ENCODE assay signal across 8 mouse cellular contexts in the genomic region with DNA sequence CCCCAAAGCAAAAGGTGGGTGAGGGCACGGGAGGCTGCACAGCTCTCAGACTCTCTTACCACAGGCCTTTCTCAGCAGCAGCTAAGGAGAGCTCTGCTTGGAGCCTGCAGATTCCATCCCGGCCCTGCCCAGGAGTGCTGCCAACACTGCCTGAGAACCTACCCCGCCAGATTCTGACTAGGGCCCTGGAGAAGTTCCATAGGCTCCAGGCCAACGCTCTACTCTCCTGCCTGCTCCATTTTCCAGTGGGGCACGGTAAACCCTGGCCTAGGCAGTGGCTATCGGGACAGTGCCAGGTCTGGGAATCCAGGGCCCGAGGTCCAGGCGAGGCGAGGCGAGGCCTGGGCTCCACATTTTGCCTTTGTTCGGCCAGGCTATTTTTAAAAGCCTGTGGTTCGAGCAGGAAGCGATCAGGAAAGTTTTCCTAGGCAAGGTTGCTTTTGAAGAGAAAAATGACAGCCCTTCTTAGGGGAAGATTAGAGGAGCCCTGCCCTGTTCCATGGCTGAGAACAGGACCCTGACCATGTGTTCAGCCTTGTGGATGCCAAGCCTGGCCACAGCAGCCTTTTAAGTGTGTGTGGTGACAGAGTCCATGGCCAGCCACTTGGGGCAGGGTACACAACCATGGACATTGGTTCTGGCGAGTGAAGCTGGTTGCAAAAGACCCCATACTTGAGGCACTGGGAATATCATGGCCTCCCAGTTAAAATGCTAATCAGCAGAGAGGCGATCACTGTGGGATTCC.
A peak's percentile ranks its signal among the peaks of the same experiment; 100 is the strongest.
DNase-seq lines count a peak whose midpoint lies in the region; ATAC-seq and TF ChIP-seq lines count a peak whose summit lies in the region.

No protein-coding gene starts in this region.

- ATAC-seq in erythroid progenitor cell, adult 5-6 weeks (replicated peaks; ENCODE audit: low FRiP score, poor library complexity, severe bottlenecking), result no peak
- ATAC-seq in erythroblast, adult 5-6 weeks (replicated peaks; ENCODE audit: low FRiP score, poor library complexity, severe bottlenecking), result no peak

- TF ChIP-seq POLR2A in cerebellum, adult 2 months (IDR thresholded peaks at IDR 0.05; ENCODE audit: borderline replicate concordance, insufficient read depth, low read length), result no peak

- WGBS in cerebellum, adult 2 months, result 16% methylated on average over 15 of the region's 15 CpGs

- peak overlapping the region; percentile 37; the same call in 1 of the 2 replicates for H3K27ac ChIP-seq in cerebellum, adult 2 months (ENCODE audit: insufficient read depth, low read length)

- TF ChIP-seq CTCF in cerebellum, adult 2 months (IDR thresholded peaks at IDR 0.05; ENCODE audit: borderline replicate concordance, insufficient read depth, low read depth, low read length), result no peak

- DNase-seq in NIH3T3 (ENCODE audit: low read depth), result peak; percentile 96
- DNase-seq in cerebellum, adult 2 months, result peak; percentile 97
- peak; percentile 95 for DNase-seq in gastrocnemius, postnatal 14 days
- peak; percentile 53 for DNase-seq in kidney, adult 11 months
- peak; percentile 64 to 87 for DNase-seq in left cerebral cortex, adult 8-10 months (ENCODE audit: low spot score in 2 of 2)
- peak; percentile 70 for DNase-seq in ovary, postnatal 10 days (ENCODE audit: low spot score)

- H3K27me3 ChIP-seq in cerebellum, adult 2 months (ENCODE audit: control insufficient read depth, insufficient read depth, low read length), result no peaks in the 10 kb centered on the region

- intact Hi-C loops in gastrocnemius, postnatal 14 days (cut with DNase I; ENCODE audit: low total_unique reads), result no loop called here

- H3K4me1 ChIP-seq in cerebellum, adult 2 months (ENCODE audit: control insufficient read depth, insufficient read depth, low read length), result peaks cover 53% of the 10 kb centered on the region

- H3K4me3 ChIP-seq in cerebellum, adult 2 months (replicated peaks; ENCODE audit: insufficient read depth, low read depth, low read length), result no peak overlapping the region
